Mouse (Mus musculus) midbrain, embryonic 11.5 days (tissue): ENCODE results near the gene Edem2. TPM values are rescaled to one million over a fixed set of nuclear protein-coding genes. Genes with fewer than 3 reads are reported as not detected.
A peak's percentile ranks its signal among the peaks of the same experiment; 100 is the strongest.

Experiments
- ATAC-seq: fragments of 200-750 bp; cut with Nextera tagmentation; 2 replicates; pipeline ENCODE4 v1.8.0; 2017; ENCODE audit warnings: moderate TSS enrichment, moderate library complexity; ENCODE audit not compliant: low FRiP score
- DNase-seq: peaks from one replicate; pipeline ENCODE4 v3.0.0; 2015; ENCODE audit warnings: low spot score; ENCODE audit errors: missing footprints
- H3K27ac ChIP-seq: fragments of 300-500 bp; sonication (generic); 2 replicates; pipeline ENCODE4 v1.5.1; 2014; ENCODE audit warnings: low read depth, low read length
- H3K27me3 ChIP-seq: fragments of 300-500 bp; sonication (generic); 2 replicates; pipeline ENCODE4 v1.6.1; 2014; ENCODE audit warnings: mild to moderate bottlenecking, low read length, moderate library complexity, mixed read lengths; ENCODE audit not compliant: control insufficient read depth, insufficient read depth
- H3K36me3 ChIP-seq: fragments of 300-500 bp; sonication (generic); 2 replicates; pipeline ENCODE4 v1.6.1; 2014; ENCODE audit warnings: mild to moderate bottlenecking, low read length, moderate library complexity, mixed read lengths; ENCODE audit not compliant: control insufficient read depth, insufficient read depth
- H3K4me1 ChIP-seq: fragments of 300-500 bp; sonication (generic); 2 replicates; pipeline ENCODE4 v1.6.1; 2014; ENCODE audit warnings: low read length; ENCODE audit not compliant: control insufficient read depth, insufficient read depth
- H3K4me2 ChIP-seq: fragments of 300-500 bp; sonication (generic); 2 replicates; pipeline ENCODE4 v1.6.1; 2014; ENCODE audit warnings: mild to moderate bottlenecking, moderate library complexity
- H3K4me3 ChIP-seq: fragments of 300-500 bp; sonication (generic); 2 replicates; pipeline ENCODE4 v1.5.1; 2014; ENCODE audit warnings: low read depth, low read length
- H3K9ac ChIP-seq: fragments of 300-500 bp; sonication (generic); 2 replicates; pipeline ENCODE4 v1.6.1; 2014; ENCODE audit warnings: low read length
- H3K9me3 ChIP-seq: fragments of 300-500 bp; sonication (generic); 2 replicates; pipeline ENCODE4 v1.6.1; 2016; ENCODE audit warnings: low read length; ENCODE audit not compliant: control insufficient read depth
- WGBS: fragments of 180-500 bp; shearing (Covaris S2); extraction: QIAGEN DNeasy Blood & Tissue Kit; methylation state at CpG from one replicate; pipeline ENCODE4 v1.1.7; 2014; 5-methylcytosine and 5-hydroxymethylcytosine counted together
- polyA plus RNA-seq: library from polyadenylated mRNA; unstranded; fragments of >200 nt; fragmentation: Nextera tagmentation; extraction: Ambion mirVana; gene quantifications from 2 replicates; pipeline ENCODE4 v1.2.1, GENCODE M21; 2014

Edem2 gene
- polyA plus RNA-seq, 1 experiment from 2014 or later, result 32.3 TPM

DNA sequence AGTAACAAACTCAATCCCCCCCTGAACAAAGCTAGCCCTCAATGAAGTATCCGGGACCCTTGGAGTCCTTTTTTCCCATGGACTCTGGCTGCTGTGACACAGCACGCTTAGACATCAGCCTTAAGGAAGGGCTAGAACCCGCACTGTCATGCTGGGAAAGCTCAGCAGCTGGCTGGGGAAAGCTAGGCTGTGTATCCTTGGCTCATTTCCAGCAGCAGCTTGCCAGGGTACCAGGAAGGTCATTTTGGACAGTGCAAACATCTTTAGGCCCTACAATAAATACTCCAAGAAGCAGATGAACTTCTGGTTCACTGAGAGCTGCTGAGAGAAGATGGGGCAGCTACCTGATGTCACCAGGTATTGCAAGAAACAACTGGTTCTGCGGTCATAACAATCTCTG is 58.0 kb downstream of the Edem2 start:
- H3K27me3 ChIP-seq, result no peaks in the 10 kb centered on the region
- no peak overlapping the region for H3K4me3 ChIP-seq
- DNase-seq, result peak; percentile 49
- no peak overlapping the region for H3K9ac ChIP-seq
- H3K4me2 ChIP-seq, result no peak overlapping the region
- H3K36me3 ChIP-seq, result peaks cover 5% of the 10 kb centered on the region; the same call in 1 of the 2 replicates
- H3K27ac ChIP-seq, result no peak overlapping the region
- ATAC-seq, result no peak
- H3K4me1 ChIP-seq, result no peaks in the 10 kb centered on the region
- no peaks in the 10 kb centered on the region for H3K9me3 ChIP-seq
- 90% methylated on average over 4 of the region's 4 CpGs for WGBS

DNA sequence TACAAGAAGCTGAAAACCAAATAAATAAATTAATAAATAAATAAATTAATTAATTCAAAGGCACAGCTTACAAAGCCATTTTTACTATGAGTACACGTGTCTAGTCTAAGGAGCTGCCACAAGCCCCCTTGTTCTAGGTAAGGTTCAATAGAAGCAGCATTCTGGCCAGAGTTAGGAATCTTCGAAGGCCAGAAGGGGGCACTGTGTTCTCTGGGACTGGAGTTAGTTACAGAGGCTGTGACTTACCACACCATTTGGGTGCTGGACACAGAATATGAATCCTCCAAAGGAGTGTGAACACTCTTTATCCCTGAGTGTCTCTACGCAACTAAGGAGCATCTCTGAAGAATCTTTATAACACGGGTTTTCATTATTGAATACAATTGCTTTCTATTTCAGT is 60.8 kb downstream of the Edem2 start:
- no peaks in the 10 kb centered on the region for H3K27me3 ChIP-seq
- no peak for ATAC-seq
- H3K4me1 ChIP-seq, result no peaks in the 10 kb centered on the region
- H3K4me3 ChIP-seq, result no peak overlapping the region
- no peak overlapping the region for H3K27ac ChIP-seq
- H3K36me3 ChIP-seq, result peaks cover 8% of the 10 kb centered on the region
- DNase-seq, result peak; percentile 88
- no peak overlapping the region for H3K9ac ChIP-seq
- 84% methylated on average over 4 of the region's 4 CpGs for WGBS
- no peak overlapping the region for H3K4me2 ChIP-seq
- no peaks in the 10 kb centered on the region for H3K9me3 ChIP-seq

DNA sequence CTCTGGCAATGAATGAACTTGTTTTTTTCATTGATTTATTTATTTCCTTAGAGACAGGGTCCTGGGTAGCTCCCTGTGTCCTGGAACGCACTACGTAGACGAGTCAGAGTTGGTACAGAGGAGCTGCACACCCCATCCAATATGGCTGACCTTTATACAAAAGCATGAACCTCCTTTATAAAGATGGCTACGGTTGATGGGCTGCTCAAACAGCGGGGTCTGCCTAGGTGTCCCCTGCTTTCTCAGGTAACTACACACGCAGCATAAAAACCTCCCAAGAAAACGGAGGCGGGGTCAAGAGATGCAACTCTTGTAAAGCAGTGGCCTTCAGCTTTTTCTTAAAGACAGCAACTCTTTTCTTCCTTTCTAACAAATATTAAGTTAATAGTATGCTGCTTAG is 61.4 kb downstream of the Edem2 start:
- H3K36me3 ChIP-seq, result peaks cover 8% of the 10 kb centered on the region
- 94% methylated on average over 8 of the region's 8 CpGs for WGBS
- no peaks in the 10 kb centered on the region for H3K4me1 ChIP-seq

DNA sequence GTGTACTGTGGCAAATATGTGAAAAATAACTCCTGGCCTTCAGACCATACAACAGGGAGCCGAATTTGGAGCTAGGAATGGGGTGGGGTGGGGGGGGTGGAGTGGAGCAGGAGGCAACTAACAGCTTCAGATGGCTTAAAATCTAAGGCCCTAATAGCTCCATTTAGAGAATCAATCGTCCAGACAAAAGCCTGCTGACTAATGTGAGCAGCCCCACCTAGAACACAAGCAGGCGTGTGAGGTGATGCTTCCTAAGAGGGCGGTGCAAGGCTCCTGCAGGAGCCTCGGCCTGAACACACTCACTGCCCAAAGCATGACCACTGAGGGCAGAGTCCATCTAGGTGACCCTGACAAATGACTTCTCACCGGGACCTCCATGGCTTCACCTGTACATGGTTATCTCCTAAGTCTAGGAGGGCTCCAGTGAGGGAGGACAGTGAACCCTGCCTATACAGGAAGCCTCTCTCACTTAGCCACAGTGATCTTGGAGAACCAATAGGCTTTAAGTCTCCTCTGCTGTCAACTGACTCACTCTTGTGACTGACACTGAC is 65.3 kb downstream of the Edem2 start:
- DNase-seq (peak; percentile 26), ATAC-seq (no peak)
- Histone ChIP-seq H3K4me3 (no peak overlapping the region), H3K9ac (no peak overlapping the region), H3K27ac (no peak overlapping the region), H3K36me3 (peaks cover 10% of the 10 kb centered on the region), H3K27me3 (no peaks in the 10 kb centered on the region), H3K4me2 (no peak overlapping the region), H3K9me3 (no peaks in the 10 kb centered on the region), H3K4me1 (no peaks in the 10 kb centered on the region)
- WGBS, result 89% methylated on average over 6 of the region's 6 CpGs

More for the DNA sequence above, 61.4 kb downstream of the Edem2 start:
- ATAC-seq (no peak), DNase-seq (peak; percentile 60)
- Histone ChIP-seq H3K27me3 (no peaks in the 10 kb centered on the region), H3K9me3 (no peaks in the 10 kb centered on the region), H3K4me3 (no peak overlapping the region), H3K9ac (no peak overlapping the region), H3K4me2 (no peak overlapping the region), H3K27ac (no peak overlapping the region)

DNA sequence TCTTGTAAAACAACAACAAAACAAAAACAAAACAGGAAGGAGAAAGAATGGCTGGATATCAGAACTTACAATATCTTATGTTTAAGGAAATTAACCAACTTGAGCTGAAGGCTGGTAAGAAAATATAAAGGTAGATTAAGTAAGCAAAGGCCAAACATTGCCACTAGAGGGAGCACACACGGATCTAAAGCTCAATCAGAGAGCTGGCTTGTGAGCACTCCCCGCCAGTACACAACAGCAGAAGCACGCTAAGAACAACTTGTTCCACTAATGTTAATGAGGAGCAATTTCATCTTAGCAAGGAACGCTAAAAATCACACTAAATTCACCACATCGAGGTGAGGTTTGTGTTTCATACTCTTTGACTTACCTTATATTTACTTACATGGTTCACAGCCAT is 66.2 kb downstream of the Edem2 start:
- ATAC-seq (no peak), DNase-seq (peak; percentile 94)
- H3K36me3 ChIP-seq, result peaks cover 11% of the 10 kb centered on the region
- no peaks in the 10 kb centered on the region for H3K4me1 ChIP-seq
- H3K9ac ChIP-seq, result no peak overlapping the region
- H3K9me3 ChIP-seq, result no peaks in the 10 kb centered on the region
- H3K27ac ChIP-seq, result no peak overlapping the region
- H3K4me3 ChIP-seq, result no peak overlapping the region
- 25% methylated on average over 5 of the region's 5 CpGs for WGBS
- H3K4me2 ChIP-seq, result no peak overlapping the region
- no peaks in the 10 kb centered on the region for H3K27me3 ChIP-seq

DNA sequence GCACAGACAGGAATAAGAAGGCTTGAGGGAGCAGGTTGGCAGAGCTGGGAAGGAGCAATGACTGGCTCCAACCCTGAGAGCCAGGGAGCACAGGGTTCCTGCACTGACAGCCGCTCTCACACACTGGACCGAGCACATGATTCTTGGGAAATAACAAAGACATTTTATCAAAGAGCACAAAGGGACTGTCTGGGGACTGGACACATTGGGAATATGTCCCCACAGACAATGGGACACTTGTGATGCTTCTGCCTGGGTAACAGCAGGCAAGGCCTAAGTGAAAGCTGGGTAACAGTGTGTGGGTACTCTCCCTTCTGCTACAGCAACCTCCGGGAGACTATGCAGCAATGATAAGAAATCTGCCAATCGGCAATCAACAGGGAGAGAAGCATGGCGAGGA is 66.9 kb downstream of the Edem2 start:
- Histone ChIP-seq H3K4me2 (no peak overlapping the region), H3K9ac (no peak overlapping the region), H3K27ac (no peak overlapping the region), H3K27me3 (no peaks in the 10 kb centered on the region), H3K9me3 (no peaks in the 10 kb centered on the region), H3K4me1 (no peaks in the 10 kb centered on the region), H3K36me3 (peaks cover 14% of the 10 kb centered on the region), H3K4me3 (no peak overlapping the region)
- no peak for ATAC-seq
- peak; percentile 35 for DNase-seq
- WGBS, result 96% methylated on average over 5 of the region's 5 CpGs

DNA sequence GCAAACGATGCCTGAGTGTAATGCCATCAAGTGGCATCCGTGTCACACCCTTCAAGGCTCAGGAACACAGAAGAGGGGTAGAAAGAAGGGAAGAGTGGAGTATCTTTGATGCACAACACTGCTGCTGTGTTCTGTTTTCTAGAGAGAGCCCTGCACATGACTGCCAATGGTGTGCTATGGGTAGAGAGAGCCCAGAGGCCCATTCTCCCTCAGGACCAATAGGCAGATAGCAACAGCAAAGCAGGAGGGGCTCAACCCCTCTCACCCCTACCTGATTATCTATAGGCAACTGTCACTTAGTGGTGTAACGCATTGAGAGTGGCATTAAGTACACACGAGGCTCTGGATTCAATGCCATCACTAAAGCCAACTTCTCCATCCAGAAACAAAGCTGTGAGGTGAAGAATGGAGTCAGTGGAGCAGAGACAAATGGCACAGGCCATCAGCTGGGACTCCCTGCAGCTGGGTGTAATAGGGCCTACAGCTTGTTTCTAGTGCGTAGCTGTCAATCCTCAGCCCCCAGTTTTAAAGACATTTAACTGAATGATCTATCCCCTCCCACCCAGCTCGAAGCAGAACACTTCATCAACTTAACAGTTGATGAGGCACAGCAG is 73.4 kb downstream of the Edem2 start:
- Histone ChIP-seq H3K9ac (no peak overlapping the region), H3K36me3 (peaks cover 22% of the 10 kb centered on the region), H3K4me1 (no peaks in the 10 kb centered on the region), H3K27ac (no peak overlapping the region), H3K27me3 (no peaks in the 10 kb centered on the region), H3K4me3 (no peak overlapping the region), H3K9me3 (no peaks in the 10 kb centered on the region), H3K4me2 (no peak overlapping the region)
- DNase-seq, result peak; percentile 76
- no peak for ATAC-seq
- 61% methylated on average over 6 of the region's 6 CpGs for WGBS

DNA sequence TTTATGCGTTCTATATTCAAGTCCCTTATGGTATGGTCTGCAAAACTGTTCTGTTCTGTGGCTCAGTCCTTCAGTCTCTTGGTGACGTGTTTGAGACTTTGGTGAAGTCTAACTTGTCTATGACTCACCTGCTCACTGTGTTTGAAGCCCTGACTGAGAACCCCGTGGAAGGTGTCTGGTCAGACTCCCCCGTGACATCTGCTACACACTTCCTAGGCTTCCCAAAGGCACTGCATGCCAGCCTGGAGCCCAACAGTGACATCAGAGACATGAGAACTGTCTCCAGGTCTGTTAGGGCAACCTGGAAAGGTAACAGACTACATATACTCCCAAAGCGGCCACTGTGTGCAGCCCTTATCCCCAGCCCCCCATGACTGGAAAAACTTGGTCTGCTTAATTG is 76.7 kb downstream of the Edem2 start:
- Histone ChIP-seq H3K27me3 (no peaks in the 10 kb centered on the region), H3K9ac (no peak overlapping the region), H3K4me2 (no peak overlapping the region), H3K27ac (no peak overlapping the region), H3K9me3 (no peaks in the 10 kb centered on the region), H3K4me3 (no peak overlapping the region), H3K36me3 (peaks cover 31% of the 10 kb centered on the region), H3K4me1 (no peaks in the 10 kb centered on the region)
- WGBS, result 97% methylated on average over 5 of the region's 5 CpGs
- no peak for ATAC-seq
- peak; percentile 10 for DNase-seq
